Mouse (Mus musculus) heart, embryonic 15.5 days (tissue): ENCODE results near the gene Plscr4. TPM values are rescaled to one million over a fixed set of nuclear protein-coding genes. Genes with fewer than 3 reads are reported as not detected.
A peak's percentile ranks its signal among the peaks of the same experiment; 100 is the strongest.

Experiments used
- ATAC-seq: fragments of 200-750 bp; cut with Nextera tagmentation; replicated peaks from 2 replicates; pipeline ENCODE4 v1.8.0; 2017; ENCODE audit warnings: low read depth, moderate TSS enrichment; ENCODE audit not compliant: insufficient number of reproducible peaks, insufficient read depth, low FRiP score
- H3K27ac ChIP-seq: fragments of 300-500 bp; sonication (generic); 2 replicates; pipeline ENCODE4 v1.5.1; 2015; ENCODE audit warnings: mild to moderate bottlenecking, inconsistent platforms
- H3K27me3 ChIP-seq: fragments of 300-500 bp; sonication (generic); 2 replicates; pipeline ENCODE4 v1.6.1; 2015; ENCODE audit warnings: inconsistent platforms
- H3K36me3 ChIP-seq: fragments of 300-500 bp; sonication (generic); 2 replicates; pipeline ENCODE4 v1.6.1; 2015; ENCODE audit warnings: mild to moderate bottlenecking, inconsistent platforms
- H3K4me1 ChIP-seq: fragments of 300-500 bp; sonication (generic); replicated peaks from 2 replicates; pipeline ENCODE4 v1.6.1; 2015; ENCODE audit warnings: inconsistent platforms
- H3K4me2 ChIP-seq: fragments of 300-500 bp; sonication (generic); 2 replicates; pipeline ENCODE4 v1.6.1; 2015; ENCODE audit warnings: inconsistent platforms, mild to moderate bottlenecking, moderate library complexity
- H3K4me3 ChIP-seq: fragments of 300-500 bp; sonication (generic); 2 replicates; pipeline ENCODE4 v1.5.1; 2015; ENCODE audit warnings: mild to moderate bottlenecking, inconsistent platforms
- H3K9ac ChIP-seq: fragments of 300-500 bp; sonication (generic); 2 replicates; pipeline ENCODE4 v1.6.1; 2015; ENCODE audit warnings: mild to moderate bottlenecking, inconsistent platforms
- H3K9me3 ChIP-seq: fragments of 300-500 bp; sonication (generic); replicated peaks from 2 replicates; pipeline ENCODE4 v1.6.1; 2016; ENCODE audit warnings: inconsistent platforms
- WGBS: fragments of 180-500 bp; shearing (Covaris S2); methylation state at CpG from one replicate; pipeline ENCODE4 v1.1.7; 2015; ENCODE audit warnings: mixed read lengths; 5-methylcytosine and 5-hydroxymethylcytosine counted together
- polyA plus RNA-seq: library from polyadenylated mRNA; unstranded; fragments of >200 nt; fragmentation: Nextera tagmentation; extraction: Ambion mirVana; gene quantifications from 2 replicates; pipeline ENCODE4 v1.2.1, GENCODE M21; 2015

Gene Plscr4
- 6.3 and 7.5 TPM in 2 replicates for polyA plus RNA-seq

GRCm38 (mm10) chr9:92457261-92458058 lies at the start of gene Plscr4:
Gene Plscr4 (plus strand): TSS chr9:92457373.
- Histone ChIP-seq H3K27ac (peak within 1 kb of the TSS; percentile 76), H3K4me2 (peak within 1 kb of the TSS; percentile 98), H3K27me3 (no peaks in the 10 kb centered on the region), H3K36me3 (no peaks in the 10 kb centered on the region), H3K9ac (peak within 1 kb of the TSS; percentile 78), H3K4me1 (peaks cover 4% of the 10 kb centered on the region), H3K9me3 (no peaks in the 10 kb centered on the region), H3K4me3 (peak within 1 kb of the TSS; percentile 79)
- ATAC-seq: peak; percentile 72
- 9% methylated on average over 43 of the region's 43 CpGs for WGBS

- H3K4me2 ChIP-seq: no peak overlapping the region
- no peaks in the 10 kb centered on the region for H3K9me3 ChIP-seq
- no peaks in the 10 kb centered on the region for H3K4me1 ChIP-seq
- no peak overlapping the region for H3K27ac ChIP-seq
- WGBS: 82% methylated on average over 3 of the region's 3 CpGs
- H3K9ac ChIP-seq: no peak overlapping the region
- no peak for ATAC-seq
- no peaks in the 10 kb centered on the region for H3K36me3 ChIP-seq
- H3K4me3 ChIP-seq: no peak overlapping the region
- H3K27me3 ChIP-seq: no peaks in the 10 kb centered on the region
Measured at GRCm38 (mm10) chr9:92410225-92410624, 46.9 kb upstream of the Plscr4 start.

GRCm38 (mm10) chr9:92412045-92412444 lies 45.1 kb upstream of the Plscr4 start:
- ATAC-seq: no peak
- Histone ChIP-seq H3K36me3 (no peaks in the 10 kb centered on the region), H3K4me3 (no peak overlapping the region), H3K9me3 (no peaks in the 10 kb centered on the region), H3K4me2 (no peak overlapping the region), H3K9ac (no peak overlapping the region), H3K27me3 (no peaks in the 10 kb centered on the region), H3K4me1 (no peaks in the 10 kb centered on the region), H3K27ac (peak overlapping the region; percentile 53; the same call in 1 of the 2 replicates)
- WGBS: 44% methylated on average over 2 of the region's 2 CpGs

- no peaks in the 10 kb centered on the region for H3K4me1 ChIP-seq
- H3K36me3 ChIP-seq: no peaks in the 10 kb centered on the region
- H3K27ac ChIP-seq: no peak overlapping the region
- 0 out of 2 replicates have a peak, but pooled peaks have one; percentile 43 for ATAC-seq
- H3K27me3 ChIP-seq: no peaks in the 10 kb centered on the region
- H3K9ac ChIP-seq: no peak overlapping the region
- H3K4me2 ChIP-seq: no peak overlapping the region
- no peak overlapping the region for H3K4me3 ChIP-seq
- 41% methylated on average over 3 of the region's 3 CpGs for WGBS
- no peaks in the 10 kb centered on the region for H3K9me3 ChIP-seq
Measured at GRCm38 (mm10) chr9:92413684-92414083, 43.5 kb upstream of the Plscr4 start.

- no peak overlapping the region for H3K4me2 ChIP-seq
- H3K4me3 ChIP-seq: no peak overlapping the region
- H3K27ac ChIP-seq: no peak overlapping the region
- no peaks in the 10 kb centered on the region for H3K9me3 ChIP-seq
- no peaks in the 10 kb centered on the region for H3K27me3 ChIP-seq
- H3K4me1 ChIP-seq: no peaks in the 10 kb centered on the region
- no peak overlapping the region for H3K9ac ChIP-seq
- H3K36me3 ChIP-seq: no peaks in the 10 kb centered on the region
- ATAC-seq: no peak
Measured at GRCm38 (mm10) chr9:92437781-92438180, 19.4 kb upstream of the Plscr4 start.

GRCm38 (mm10) chr9:92441468-92441867 lies 15.7 kb upstream of the Plscr4 start:
- no peak for ATAC-seq
- Histone ChIP-seq H3K36me3 (no peaks in the 10 kb centered on the region), H3K27me3 (no peaks in the 10 kb centered on the region), H3K9me3 (no peaks in the 10 kb centered on the region), H3K9ac (no peak overlapping the region), H3K4me3 (no peak overlapping the region), H3K4me2 (no peak overlapping the region), H3K4me1 (no peaks in the 10 kb centered on the region), H3K27ac (no peak overlapping the region)
- WGBS: 71% methylated on average over 4 of the region's 4 CpGs

- Histone ChIP-seq H3K27ac (no peak overlapping the region), H3K4me1 (no peaks in the 10 kb centered on the region), H3K27me3 (no peaks in the 10 kb centered on the region), H3K4me2 (no peak overlapping the region), H3K4me3 (no peak overlapping the region), H3K36me3 (no peaks in the 10 kb centered on the region), H3K9ac (no peak overlapping the region), H3K9me3 (no peaks in the 10 kb centered on the region)
- no peak for ATAC-seq
Measured at GRCm38 (mm10) chr9:92444536-92444935, 12.6 kb upstream of the Plscr4 start.

- Histone ChIP-seq H3K27ac (no peak overlapping the region), H3K4me3 (no peak overlapping the region), H3K27me3 (no peaks in the 10 kb centered on the region), H3K4me1 (peaks cover 4% of the 10 kb centered on the region), H3K36me3 (no peaks in the 10 kb centered on the region), H3K4me2 (no peak overlapping the region), H3K9ac (no peak overlapping the region), H3K9me3 (no peaks in the 10 kb centered on the region)
- 84% methylated on average over 3 of the region's 3 CpGs for WGBS
- ATAC-seq: no peak
Measured at GRCm38 (mm10) chr9:92456605-92457004, 568 bp upstream of the Plscr4 start.

- H3K27me3 ChIP-seq: no peaks in the 10 kb centered on the region
- ATAC-seq: no peak
- peak overlapping the region; percentile 76 for H3K27ac ChIP-seq
Measured at GRCm38 (mm10) chr9:92458059-92458402, 858 bp downstream of the Plscr4 start.

GRCm38 (mm10) chr9:92458418-92458817 lies 1.2 kb downstream of the Plscr4 start:
- Histone ChIP-seq H3K27ac (no peak overlapping the region), H3K9me3 (no peaks in the 10 kb centered on the region), H3K4me2 (peak overlapping the region; percentile 98), H3K36me3 (no peaks in the 10 kb centered on the region), H3K9ac (no peak overlapping the region), H3K27me3 (no peaks in the 10 kb centered on the region), H3K4me1 (peaks cover 4% of the 10 kb centered on the region), H3K4me3 (peak overlapping the region; percentile 79)
- WGBS: 95% methylated on average over 2 of the region's 2 CpGs
- ATAC-seq: no peak

More at GRCm38 (mm10) chr9:92458059-92458402, 858 bp downstream of the Plscr4 start:
- Histone ChIP-seq H3K36me3 (no peaks in the 10 kb centered on the region), H3K4me3 (peak overlapping the region; percentile 79), H3K4me2 (peak overlapping the region; percentile 98), H3K4me1 (peaks cover 4% of the 10 kb centered on the region), H3K9ac (peak overlapping the region; percentile 78), H3K9me3 (no peaks in the 10 kb centered on the region)
- WGBS: 2% methylated on average over 5 of the region's 5 CpGs

GRCm38 (mm10) chr9:92467724-92468123 lies 10.6 kb downstream of the Plscr4 start:
- Histone ChIP-seq H3K9ac (no peak overlapping the region), H3K4me2 (no peak overlapping the region), H3K27ac (no peak overlapping the region), H3K4me1 (no peaks in the 10 kb centered on the region), H3K27me3 (no peaks in the 10 kb centered on the region), H3K4me3 (no peak overlapping the region), H3K36me3 (no peaks in the 10 kb centered on the region), H3K9me3 (no peaks in the 10 kb centered on the region)
- no peak for ATAC-seq
- 67% methylated on average over 4 of the region's 4 CpGs for WGBS

- Histone ChIP-seq H3K4me1 (no peaks in the 10 kb centered on the region), H3K4me3 (no peak overlapping the region), H3K9me3 (no peaks in the 10 kb centered on the region), H3K9ac (no peak overlapping the region), H3K27me3 (no peaks in the 10 kb centered on the region), H3K27ac (no peak overlapping the region), H3K4me2 (no peak overlapping the region), H3K36me3 (no peaks in the 10 kb centered on the region)
- no peak for ATAC-seq
- WGBS: 83% methylated on average over 5 of the region's 5 CpGs
Measured at GRCm38 (mm10) chr9:92472256-92472855, 15.2 kb downstream of the Plscr4 start.
